3 mouse cellular contexts compared by ENCODE assay signal in genomic region chr12:78964496-78964895, GRCm38 (mm10). TPM values are rescaled to one million over a fixed set of nuclear protein-coding genes. Genes with fewer than 3 reads are reported as not detected.
"Had no signal": no experiment of that assay in that cellular context is flagged by ENCODE, and none has a peak within 500 bp of the region (broad histone marks: within the 10 kb centered on the region; RNA-seq: fewer than 3 reads in every experiment).

No protein-coding gene starts in this region.

RNA-seq across cellular contexts. Expression of gene Plek2, which starts 57.7 kb away (rescaled TPM):
- total RNA-seq: gastrocnemius, adult 8-10 months; hematopoietic stem cell, adult 5-6 weeks; left cerebral cortex, postnatal 36 days had no signal
